Mouse (Mus musculus): ENCODE data around the gene Mrps25.

Mrps25 gene

DNA sequence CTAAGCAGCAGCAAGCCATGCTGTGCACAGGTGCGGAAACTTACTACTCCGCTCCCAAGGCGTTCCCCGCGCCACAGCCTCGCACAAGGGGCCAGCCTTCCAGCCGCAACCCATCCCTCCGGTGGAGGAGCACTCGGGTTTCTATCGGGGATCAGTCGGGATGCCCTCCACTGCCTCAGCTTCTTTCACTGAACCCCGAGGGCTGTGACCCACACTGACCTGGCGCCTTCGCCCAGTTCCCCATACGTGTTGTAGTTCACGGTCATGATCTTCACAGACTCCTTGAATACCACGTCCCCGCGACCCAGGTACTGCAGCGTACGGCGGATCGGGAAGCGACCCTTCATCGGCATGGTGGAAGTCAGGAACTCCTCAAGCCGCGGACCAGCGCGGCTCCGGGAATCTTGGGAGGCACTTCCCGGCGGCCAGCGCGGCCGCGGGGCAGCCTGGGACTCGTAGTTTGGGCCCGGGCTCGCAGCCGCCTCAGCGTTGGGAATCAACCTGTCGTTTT is at the start of gene Mrps25:
Mrps25 (minus strand) TSS at position 413 of the 511 bp plus-strand sequence.
- in situ Hi-C loops (cut with MboI), result no loop called here

DNA sequence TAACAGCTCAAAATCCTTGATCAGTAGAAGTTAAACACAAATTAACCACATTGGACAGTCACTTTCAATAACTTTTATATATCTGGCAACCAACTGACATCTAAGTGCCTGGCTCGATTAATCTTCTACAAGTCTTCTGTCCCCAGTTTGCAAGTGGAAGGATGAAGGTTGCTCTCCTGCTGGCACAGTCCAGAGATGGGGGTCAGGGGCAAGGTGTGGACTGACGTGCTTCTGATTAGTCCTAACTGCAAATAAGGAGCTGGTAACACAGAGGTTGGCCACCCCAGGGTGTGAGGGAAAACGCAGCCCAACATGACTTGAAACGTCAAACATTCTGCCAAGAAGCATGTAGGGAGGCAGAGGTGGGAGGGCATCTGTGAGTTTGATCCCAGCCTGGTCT is 47.9 kb upstream of the Mrps25 start:
- in situ Hi-C loops (cut with MboI), result no loop called here

DNA sequence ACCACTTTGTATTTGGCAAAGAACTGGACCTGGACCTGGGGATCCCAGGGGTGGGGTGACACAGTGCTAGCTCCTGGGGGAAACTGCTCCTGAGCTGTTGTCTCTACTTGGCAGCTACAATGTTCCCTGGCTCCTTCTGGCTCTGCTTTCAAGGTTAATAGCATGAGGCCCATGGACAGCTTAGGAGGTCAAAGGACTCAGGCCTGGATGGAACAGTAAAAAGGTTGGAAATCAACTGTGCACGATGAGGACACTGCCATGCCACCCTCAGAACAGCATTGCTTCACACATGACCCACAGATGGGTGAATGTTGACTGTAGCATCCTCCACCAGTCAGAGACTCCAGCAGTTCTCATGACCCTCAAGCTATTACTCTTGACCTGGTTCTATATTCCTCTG is 47.5 kb upstream of the Mrps25 start:
- in situ Hi-C loops (cut with MboI), result no loop called here

DNA sequence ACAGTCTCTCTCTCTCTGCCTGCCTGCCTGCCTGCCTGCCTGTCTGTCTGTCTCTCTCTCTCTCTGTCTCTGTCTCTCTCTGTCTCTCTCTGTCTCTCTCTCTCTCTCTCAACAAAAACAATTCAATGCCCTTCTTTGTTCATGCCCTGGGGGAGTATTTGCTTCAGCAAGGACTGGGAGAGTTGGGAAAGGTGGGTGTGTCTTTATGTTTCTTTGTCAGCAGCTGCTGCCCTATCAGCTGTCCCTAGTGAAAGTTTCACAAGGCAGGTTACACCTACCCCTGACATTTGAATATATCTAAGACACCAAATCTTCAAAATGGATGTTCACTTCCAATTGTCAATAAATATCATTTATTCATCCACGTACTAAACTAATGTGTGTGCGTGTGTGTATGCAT is 45.8 kb upstream of the Mrps25 start:
- in situ Hi-C loops (cut with MboI), result no loop called here

DNA sequence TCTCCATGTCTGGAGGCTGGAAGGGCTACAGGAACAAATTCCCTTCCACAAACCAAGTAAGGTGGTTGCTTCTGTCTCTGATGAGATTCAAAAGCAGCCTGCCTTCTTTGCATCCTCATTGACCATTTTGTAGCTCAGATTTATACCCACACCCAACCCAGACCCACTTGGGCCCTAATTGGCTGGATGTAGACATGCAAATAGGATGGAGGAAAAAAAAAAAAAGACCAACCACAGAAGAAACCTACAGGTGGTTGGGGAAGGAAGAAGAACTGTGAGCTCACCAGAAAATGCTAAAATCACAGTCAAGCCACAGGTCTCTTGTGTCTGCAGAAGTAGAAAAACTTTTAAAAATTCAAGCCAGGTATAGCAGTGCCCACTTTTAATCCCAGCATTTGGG is 45.3 kb upstream of the Mrps25 start:
- in situ Hi-C loops (cut with MboI), result no loop called here

DNA sequence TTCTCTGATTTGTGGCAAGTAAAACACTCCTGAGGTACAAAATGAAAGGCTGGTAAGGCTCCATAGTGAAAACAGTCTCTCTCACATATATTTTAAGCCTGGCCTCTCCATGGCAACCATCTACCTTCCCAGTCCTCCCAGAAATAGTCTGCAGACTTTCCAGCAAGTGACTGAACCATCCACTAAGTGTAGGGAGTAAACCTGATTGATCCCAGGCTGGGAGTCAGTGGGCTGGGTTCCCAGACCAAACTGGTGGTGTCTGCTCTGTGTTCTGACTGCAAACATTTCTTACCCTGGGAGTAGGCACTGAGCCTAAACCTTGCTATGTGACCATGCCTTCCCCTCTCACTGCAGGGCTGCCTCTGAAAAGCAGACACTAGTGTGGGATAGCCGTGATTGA is 41.1 kb upstream of the Mrps25 start:
- in situ Hi-C loops (cut with MboI), result loop anchor here (25.0 kb wide), 1 partner anchor 338 kb away; the partner anchor contains the start of gene Ccdc174

DNA sequence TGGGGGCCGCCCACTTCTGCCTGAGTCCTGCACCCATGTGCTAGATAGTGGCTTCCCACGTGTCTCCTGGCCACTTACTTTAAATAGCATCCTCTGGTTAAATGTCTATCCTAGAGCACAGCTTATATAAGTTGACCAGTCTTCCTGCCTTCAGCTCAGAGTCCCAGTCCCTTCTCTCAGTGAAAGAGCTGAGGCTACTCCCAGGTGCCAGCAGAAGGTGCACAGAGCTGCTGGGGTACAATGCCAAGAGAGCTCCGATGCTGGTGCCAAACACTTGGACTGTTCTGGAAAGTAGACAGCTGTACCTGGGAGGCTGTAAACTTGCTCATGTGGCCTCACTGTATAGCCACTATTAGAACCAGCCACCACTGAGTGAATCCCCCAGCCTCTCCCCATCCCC is 38.2 kb upstream of the Mrps25 start:
- in situ Hi-C loops (cut with MboI), result loop anchor here (25.0 kb wide), 1 partner anchor 335 kb away; the partner anchor contains the start of gene Ccdc174

DNA sequence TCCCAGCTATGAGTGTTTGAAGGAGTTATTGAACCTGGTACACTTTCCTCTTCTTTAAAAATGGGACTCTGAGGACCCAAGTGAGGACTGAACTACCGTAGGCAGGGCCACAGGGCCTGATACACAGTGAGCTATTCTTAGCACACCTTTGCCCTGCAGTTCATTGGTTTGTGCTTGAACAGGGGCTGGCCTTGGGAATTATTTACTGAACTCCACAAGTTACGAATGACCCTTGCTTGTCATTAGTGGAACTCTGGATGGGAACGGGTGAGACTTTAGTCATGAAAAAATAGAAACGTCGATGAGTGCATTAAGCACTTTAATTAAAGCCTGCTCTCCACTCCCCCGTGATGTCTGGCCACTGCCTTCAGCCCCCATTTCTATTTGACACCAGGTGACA is 37.8 kb upstream of the Mrps25 start:
- in situ Hi-C loops (cut with MboI), result loop anchor here (25.0 kb wide), 1 partner anchor 334 kb away; the partner anchor contains the start of gene Ccdc174

DNA sequence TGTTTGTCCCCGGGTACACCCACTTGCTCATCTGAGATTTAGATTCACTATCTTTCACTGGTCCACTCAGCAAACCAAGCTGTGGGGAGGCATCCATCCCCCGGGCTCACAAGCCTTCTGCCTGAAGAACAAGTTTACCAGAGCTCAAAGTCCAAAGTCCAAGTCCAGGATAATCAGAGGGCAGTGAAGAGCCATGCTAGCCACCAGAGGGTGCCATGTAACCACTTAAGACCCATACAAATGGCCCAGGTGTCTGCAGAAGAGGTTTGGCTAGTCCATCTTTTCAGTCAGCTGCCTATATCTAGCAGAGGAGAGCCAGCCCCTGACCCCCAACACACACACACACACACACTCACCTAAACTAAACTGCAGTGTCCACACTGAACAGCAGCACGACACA is 35.6 kb upstream of the Mrps25 start:
- in situ Hi-C loops (cut with MboI), result loop anchor here (10.0 to 25.0 kb wide), 2 partner anchors 125 to 332 kb away; partner anchors contain the start of genes Ccdc174 and Nr2c2

DNA sequence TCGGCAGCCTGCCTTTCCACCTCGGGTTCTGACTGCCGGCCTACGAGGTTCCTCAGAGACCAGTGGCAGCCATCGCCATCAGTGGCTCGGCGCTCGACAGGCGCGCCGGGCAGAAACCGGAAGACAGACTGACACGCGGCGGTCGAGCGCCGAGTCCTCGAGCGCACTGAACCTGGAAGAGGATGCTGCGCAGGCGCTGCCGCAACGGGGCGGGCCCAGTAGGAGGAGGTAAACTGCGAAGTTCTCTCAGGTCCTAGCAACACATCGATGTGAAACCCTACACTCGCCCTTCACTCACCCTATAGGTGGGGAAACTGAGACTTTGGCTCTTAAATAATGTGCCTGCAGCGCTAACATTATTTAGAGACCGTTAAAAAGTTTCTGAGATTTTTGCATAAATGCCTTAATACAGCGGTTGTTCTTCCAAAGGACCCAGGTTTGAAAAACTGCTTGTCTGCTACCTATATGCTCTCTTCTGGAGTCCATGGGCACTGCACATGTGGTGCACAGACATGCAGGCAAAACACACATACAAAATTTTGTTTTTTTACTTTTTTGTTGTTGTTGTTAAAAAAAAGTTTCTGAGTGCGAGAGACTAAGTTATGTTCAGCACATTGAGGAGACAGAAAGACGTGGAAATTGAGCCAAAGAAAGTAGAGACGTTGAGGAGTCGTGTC is 31.1 kb upstream of the Mrps25 start, which contains the start of gene Rbsn:
Rbsn (minus strand) TSS at position 153 of the 677 bp plus-strand sequence.
- in situ Hi-C loops (cut with MboI), result loop anchor here (10.0 to 25.0 kb wide), 2 partner anchors 120 to 328 kb away; partner anchors contain the start of genes Ccdc174 and Nr2c2

DNA sequence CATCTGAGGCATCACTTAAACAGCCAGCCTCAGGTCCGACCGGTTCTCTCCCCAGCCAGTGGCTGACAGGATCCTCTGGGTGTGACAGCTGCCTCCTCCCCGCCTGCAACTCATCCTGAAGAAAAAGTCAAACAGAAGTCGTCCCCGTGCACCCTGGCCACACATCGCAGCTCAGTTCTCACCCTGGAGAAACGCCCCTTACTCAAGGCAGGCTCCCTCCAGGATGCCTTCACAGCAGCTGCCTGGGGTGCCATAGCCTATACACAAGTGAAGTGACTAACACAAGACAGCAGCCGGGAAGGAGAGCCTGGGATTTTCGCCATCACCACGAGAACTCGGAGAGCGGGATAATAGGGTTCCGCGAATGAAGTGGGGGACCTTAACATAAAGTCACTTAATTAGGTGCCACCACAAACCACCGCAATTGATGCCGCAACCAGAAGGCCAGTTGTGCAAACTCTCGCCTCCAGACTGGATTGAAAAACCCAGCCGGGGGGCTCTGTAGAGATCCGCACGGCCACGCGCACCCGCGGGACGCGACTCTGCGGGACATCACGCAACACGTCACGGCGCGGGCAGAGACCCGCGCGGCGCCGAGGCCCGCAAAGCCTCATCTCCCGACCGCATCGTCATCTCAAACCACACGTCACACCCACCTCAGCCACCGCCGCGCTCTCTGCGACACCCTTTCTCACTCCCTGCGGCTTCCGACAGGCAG is 30.4 kb upstream of the Mrps25 start:
- in situ Hi-C loops (cut with MboI), result loop anchor here (10.0 to 25.0 kb wide), 2 partner anchors 119 to 327 kb away; partner anchors contain the start of genes Ccdc174 and Nr2c2

DNA sequence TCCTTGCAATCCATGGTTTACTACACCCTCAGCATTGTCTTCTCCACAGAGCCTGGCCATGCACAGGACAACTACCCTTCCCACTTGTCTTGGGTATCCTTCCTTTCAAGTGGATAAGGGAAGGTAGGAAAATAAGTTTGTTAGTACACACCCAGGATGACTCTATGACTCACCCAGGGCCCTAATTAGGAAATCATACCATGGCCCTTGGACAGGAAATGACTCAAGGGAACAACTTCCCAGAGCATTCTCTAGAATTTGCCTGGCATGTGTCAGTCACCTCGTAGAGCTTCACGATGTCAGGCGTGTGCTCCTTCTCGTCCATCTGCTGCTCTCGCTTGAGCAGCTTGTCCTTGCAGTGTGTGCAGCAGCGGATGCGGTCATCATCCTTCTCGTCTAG is 15.6 kb upstream of the Mrps25 start:
- in situ Hi-C loops (cut with MboI), result no loop called here

DNA sequence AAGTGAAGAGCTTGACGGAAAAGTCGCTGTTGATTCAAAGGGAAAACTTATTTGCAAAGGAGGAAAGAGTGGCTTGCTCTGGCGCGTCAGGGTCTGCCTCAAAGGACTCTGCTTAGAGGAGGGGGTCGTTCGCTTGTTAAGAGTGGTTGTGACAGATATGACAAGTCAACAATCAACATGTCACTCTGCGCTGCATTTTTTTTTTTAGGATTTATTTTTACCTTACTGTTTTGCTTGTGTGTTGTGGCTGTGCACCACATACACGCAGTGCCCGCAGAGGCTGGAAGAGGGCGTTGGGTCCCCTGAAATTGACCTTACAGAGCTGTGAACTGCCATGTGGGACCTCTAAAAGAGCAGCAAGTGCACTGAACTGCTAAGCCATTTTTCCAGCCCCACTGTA is 345 bp upstream of the Mrps25 start:
- in situ Hi-C loops (cut with MboI), result no loop called here

DNA sequence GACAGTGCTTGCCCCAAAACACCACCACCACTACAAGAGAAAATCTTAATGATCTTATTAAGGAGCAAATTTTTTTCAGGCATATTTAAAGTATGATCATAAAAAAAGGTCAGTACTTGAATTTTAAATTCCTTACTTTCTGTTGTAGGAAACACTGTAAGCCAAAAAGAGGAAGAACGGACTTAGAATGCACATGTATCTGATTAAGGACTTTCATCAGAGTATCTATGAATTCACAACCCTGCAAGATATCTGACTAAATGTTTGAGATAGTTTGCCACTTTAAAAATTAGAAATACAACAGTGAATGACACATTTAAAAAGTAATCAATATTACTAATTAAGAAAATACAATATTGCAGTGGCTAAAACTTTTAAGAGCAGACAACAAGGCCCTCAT is 7.4 kb downstream of the Mrps25 start:
- in situ Hi-C loops (cut with MboI), result no loop called here

DNA sequence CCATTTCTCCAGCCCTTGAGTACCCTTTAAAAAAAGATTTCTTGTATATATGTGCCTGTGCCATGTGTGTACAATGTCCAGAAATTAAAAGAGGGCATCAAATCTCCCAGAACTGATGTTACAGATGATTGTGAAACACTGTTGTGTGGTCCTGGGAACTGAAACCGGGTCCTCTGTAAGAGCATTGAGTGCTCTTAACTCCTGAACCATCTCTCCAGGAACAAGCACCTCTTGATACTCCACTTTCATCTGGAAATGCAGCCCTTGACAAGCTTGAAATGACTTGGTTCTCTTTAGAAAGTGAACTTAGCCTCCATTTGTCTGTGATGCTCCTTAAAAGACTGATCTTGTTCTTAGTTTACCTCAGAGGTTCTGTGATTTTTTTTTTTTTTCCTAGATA is 21.1 kb downstream of the Mrps25 start:
- in situ Hi-C loops (cut with MboI), result no loop called here

DNA sequence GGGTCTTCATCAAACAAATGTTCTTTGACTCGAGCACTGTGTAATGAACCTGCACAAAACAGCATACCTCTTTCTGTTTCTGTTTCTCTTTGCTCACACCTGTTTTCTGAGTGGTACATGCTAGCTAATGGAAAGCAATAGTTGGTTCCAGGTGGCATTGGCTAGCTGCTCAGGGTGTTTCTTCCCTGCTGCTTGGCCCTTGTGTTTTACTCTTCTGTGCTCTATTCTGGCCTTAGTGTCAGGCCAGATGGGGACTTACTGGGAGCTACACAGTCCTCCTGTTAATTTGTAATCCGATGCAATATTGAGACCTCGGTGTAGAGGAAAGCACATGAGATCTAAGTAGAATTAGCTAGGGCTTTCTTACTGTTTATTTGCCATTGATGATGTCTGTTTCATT is 25.0 kb downstream of the Mrps25 start:
- in situ Hi-C loops (cut with MboI), result no loop called here

DNA sequence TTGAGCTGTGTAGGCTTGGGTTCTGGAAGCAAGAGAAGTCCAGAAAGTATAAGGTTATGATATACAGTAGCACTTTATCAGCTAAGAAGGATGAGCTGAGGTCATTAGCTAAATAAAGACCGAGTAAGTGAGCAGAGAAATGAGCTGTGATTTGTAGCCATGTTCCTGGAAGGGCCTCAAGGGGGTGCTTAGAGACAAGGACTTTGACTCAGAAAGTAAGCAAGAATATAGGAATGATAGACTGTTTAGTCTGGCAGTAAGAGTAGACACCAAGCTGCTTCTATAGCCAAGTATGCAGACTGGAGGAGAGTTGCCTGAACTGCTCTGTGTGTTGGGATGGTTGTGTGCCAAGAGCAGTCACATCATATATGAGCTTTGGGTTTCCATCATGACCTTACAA is 30.1 kb downstream of the Mrps25 start:
- in situ Hi-C loops (cut with MboI), result no loop called here

DNA sequence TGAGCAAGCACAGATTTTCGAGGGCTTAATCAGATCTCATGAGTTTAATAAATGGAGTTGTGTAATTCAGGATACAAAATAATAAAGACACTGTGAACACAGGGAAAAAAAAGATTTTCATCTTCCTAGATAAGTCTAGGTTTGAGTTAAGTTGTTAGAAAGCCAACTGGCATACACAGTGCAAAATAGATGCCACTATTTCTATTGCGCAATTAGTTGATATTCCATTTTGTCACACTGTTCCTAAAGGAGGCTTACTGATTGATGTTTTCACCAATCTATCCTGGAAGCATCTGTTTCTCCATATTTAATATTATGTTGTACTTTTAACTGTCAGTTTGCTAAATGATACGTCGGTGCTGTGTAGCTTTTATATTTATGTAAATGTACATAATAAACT is 38.0 kb downstream of the Mrps25 start:
- in situ Hi-C loops (cut with MboI), result no loop called here

DNA sequence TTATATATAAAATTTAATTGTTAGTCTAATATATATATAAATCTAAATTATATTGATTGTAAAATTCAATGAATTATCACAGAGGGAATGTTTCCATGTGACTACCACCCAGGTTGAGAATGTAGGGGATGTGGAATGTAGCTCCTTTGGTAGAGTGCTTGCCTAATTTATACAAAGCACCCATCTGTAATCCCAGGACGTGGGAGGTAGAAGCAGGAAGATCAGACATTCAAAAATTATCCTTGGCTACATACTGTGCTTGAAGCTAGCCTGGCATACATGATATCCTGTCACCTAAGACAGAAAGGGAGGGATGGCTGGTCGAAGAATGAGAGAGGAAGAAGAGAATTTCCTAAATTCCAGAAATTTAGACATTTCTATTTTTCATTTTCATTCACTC is 47.5 kb downstream of the Mrps25 start:
- in situ Hi-C loops (cut with MboI), result no loop called here

DNA sequence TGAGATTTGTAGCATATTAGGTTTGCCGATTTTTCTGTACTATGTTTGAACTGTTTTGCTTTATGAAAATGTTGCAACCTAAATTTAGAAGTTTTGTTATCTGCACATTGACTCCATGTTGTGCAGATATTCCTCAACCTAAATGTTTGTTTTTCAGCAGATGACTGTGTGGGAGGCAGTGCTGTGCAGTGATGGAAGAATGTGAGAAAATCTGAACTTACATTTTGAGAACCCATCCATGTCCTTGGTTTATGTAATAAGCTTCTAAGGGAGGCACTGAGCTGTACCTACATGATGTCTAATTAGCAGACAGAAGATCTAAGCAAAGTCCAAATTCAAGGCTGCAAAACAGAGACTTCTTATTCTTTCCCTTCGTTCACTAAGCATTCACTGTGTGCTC is 50.2 kb downstream of the Mrps25 start:
- in situ Hi-C loops (cut with MboI), result no loop called here

DNA sequence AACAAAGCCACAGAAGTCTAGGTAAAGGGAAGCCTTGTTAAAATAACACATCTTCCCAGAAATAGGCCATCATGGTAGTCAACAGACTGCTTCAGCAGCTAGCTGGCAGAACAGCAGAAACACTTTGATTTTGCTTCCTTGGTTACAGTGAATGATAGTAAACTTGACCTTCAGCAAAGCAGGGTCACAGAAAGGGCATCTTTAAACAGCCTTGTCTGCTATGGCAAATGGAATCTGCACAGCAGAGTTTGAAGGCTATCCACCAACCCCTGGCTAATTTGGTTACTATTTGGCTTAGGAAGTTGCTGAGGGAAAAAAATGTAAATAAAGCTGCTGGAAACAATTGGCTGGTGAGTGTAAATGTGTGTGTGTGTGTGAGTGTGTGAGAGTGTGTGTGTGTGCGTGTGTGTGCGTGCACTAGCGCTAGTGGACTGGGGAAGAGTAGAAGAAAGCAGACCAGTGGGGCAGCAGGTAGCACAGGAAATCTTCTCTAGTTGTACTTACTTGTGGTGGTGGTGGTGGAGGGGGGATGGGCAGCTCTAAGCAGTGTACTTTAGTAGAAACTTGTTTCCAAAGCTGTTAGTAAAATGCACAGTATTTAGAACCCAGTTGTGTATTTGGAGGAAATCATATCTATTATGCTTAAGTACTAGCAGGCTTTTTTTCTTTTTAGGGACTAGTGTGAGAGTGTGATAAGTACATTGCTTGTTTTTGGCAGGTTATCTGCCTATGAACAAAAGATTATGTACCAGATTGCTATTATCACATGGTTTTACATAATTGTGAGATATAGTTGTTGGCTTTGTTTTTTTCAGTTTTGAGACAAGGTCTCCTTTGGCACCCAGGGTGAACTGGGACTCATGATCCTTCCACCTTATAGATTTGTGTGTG is 51.6 kb downstream of the Mrps25 start:
- in situ Hi-C loops (cut with MboI), result no loop called here

DNA sequence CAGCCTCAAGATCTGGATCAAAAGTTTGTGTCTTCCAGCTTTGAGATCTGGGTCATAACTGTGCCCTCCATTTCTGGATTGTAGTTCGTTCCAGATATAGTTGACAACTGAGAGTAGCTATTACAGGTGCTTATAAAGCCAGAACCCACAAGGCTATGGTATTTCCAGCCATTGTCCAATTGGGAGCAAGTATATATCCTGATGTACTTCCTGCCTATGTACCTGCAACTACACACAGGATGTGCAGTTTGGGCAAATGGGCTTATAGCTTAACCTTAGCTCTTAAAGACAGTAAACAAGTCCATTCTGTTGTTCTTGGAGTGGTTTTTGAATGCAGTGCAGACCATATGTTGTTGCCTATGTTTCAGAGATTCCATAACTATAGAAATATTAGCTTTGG is 52.4 kb downstream of the Mrps25 start:
- in situ Hi-C loops (cut with MboI), result no loop called here

All from mature B cell (primary cell).